In the genomic region with DNA sequence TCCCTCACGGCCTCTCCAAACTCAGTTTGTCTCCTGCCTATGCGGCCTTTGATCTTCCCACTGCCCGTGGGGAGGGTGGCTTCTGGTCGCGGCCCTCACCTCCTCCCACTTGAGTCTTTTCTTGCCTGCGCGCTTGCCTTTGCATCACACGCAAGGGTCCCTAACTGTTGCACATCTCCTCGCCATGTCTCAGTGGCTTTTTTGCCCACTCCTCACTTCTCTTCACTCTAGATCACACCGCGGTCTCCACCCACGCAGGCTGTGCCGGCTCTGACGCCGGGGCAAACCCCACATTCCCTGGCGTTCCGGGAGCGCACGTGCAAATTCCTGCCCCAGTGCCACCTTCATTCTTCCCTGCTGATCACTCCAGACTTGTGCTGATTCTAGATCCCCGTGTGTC, we compare ENCODE assay signal across 8 mouse cellular contexts. TPM values are rescaled to one million over a fixed set of nuclear protein-coding genes. Genes with fewer than 3 reads are reported as not detected.
A peak's percentile ranks its signal among the peaks of the same experiment; 100 is the strongest.
DNase-seq lines count a peak whose midpoint lies in the region; TF ChIP-seq lines count a peak whose summit lies in the region.

No protein-coding gene starts in this region.

- H3K27me3 ChIP-seq in liver, adult 2 months (ENCODE audit: control insufficient read depth, insufficient read depth, low read length), result no peaks in the 10 kb centered on the region
- no peaks in the 10 kb centered on the region for H3K27me3 ChIP-seq in megakaryocyte, embryonic 14.5 days (replicated peaks)

- H3K9me3 ChIP-seq in megakaryocyte, embryonic 14.5 days, result no peaks in the 10 kb centered on the region

- 0% methylated on average over 20 of the region's 20 CpGs for WGBS in liver, adult 2 months

- no peak for TF ChIP-seq CTCF in liver, adult 2 months (IDR thresholded peaks at IDR 0.05; ENCODE audit: low read depth, low read length)
- no peak for TF ChIP-seq CTCF in bone marrow macrophage, adult 2 months (IDR thresholded peaks at IDR 0.05; ENCODE audit: low read depth, low read length)

- H3K36me3 ChIP-seq in liver, adult 2 months (ENCODE audit: control insufficient read depth, insufficient read depth, low read length), result peaks cover 24% of the 10 kb centered on the region
- H3K36me3 ChIP-seq in megakaryocyte, embryonic 14.5 days (replicated peaks; ENCODE audit: low read length), result peaks cover 55% of the 10 kb centered on the region

- peaks cover 16% of the 10 kb centered on the region; the same call in 1 of the 2 replicates for H3K79me2 ChIP-seq in liver, adult 2 months (ENCODE audit: control insufficient read depth, insufficient read depth, low read length)

- TF ChIP-seq POLR2A in liver, adult 2 months (IDR thresholded peaks at IDR 0.05; ENCODE audit: extremely low read depth, insufficient read depth, low read length), result no peak
- no peak for TF ChIP-seq POLR2A in bone marrow macrophage, adult 2 months (IDR thresholded peaks at IDR 0.05; ENCODE audit: borderline replicate concordance, low read depth, low read length)

- H3K27ac ChIP-seq in liver, adult 2 months (replicated peaks; ENCODE audit: insufficient read depth, low read depth, low read length), result peak overlapping the region; percentile 45
- H3K27ac ChIP-seq in bone marrow macrophage, adult 2 months (ENCODE audit: insufficient read depth, low read depth, low read length), result peak overlapping the region; percentile 7; the same call in 1 of the 2 replicates

- peak; percentile 13 for DNase-seq in liver, adult 2 months (ENCODE audit: extremely low read depth, low read depth, low spot score)
- DNase-seq in liver, result no peak
- peak; percentile 28 for DNase-seq in gastrocnemius, postnatal 10 days
- peak; percentile 41 for DNase-seq in kidney, postnatal 14 days
- no peak for DNase-seq in spleen, adult 18-20 months
- DNase-seq in thymus, postnatal 10 days (ENCODE audit: low spot score in 2 of 2), result no peak

- peak overlapping the region; percentile 94 for H3K4me3 ChIP-seq in liver, adult 2 months (ENCODE audit: insufficient read depth, low read depth, low read length)
- peak overlapping the region; percentile 80 for H3K4me3 ChIP-seq in bone marrow macrophage, adult 2 months (ENCODE audit: insufficient read depth, low read length)
- peak overlapping the region; percentile 99 for H3K4me3 ChIP-seq in megakaryocyte, embryonic 14.5 days (replicated peaks)

- H3K9ac ChIP-seq in liver, adult 2 months (ENCODE audit: low read depth, low read length), result peak overlapping the region; percentile 89

- peaks cover 6% of the 10 kb centered on the region for H3K4me1 ChIP-seq in liver, adult 2 months (ENCODE audit: control insufficient read depth, insufficient read depth, low read length)
- peaks cover 12% of the 10 kb centered on the region for H3K4me1 ChIP-seq in bone marrow macrophage, adult 2 months (ENCODE audit: control insufficient read depth, insufficient read depth, low read length)
- H3K4me1 ChIP-seq in megakaryocyte, embryonic 14.5 days, result peaks cover 56% of the 10 kb centered on the region

RNA-seq across cellular contexts. Expression of a gene that starts 0.5 kb away (rescaled TPM):
- 9.9 and 11.3 TPM in 2 replicates for total RNA-seq in liver, adult 2 months (2014; rRNA removed)
- polyA plus RNA-seq in liver, adult 2 months (2012; rRNA removed), result 7.4 and 10.8 TPM in 2 replicates
- 16.6 and 17.3 TPM in 2 replicates for polyA plus RNA-seq in bone marrow macrophage, adult 2 months (2012; ENCODE audit: insufficient read depth, insufficient read length, missing spikeins)
- total RNA-seq in gastrocnemius, postnatal 10 days (2021), result 10 to 100 TPM; 15.8 to 18.8 TPM
- 2.1 and 4.5 TPM in 2 replicates for polyA plus RNA-seq in megakaryocyte, embryonic 14.5 days (2012; ENCODE audit: insufficient read depth, low replicate concordance)

RNA-seq across cellular contexts. Expression of a gene that starts 0.6 kb away (rescaled TPM):
- 4.3 and 5.3 TPM in 2 replicates for total RNA-seq in liver, adult 2 months (2014; rRNA removed)
- 2.1 and 2.4 TPM in 2 replicates for polyA plus RNA-seq in liver, adult 2 months (2012; rRNA removed)
- polyA plus RNA-seq in bone marrow macrophage, adult 2 months (2012; ENCODE audit: insufficient read depth, insufficient read length, missing spikeins), result 13.7 and 14.4 TPM in 2 replicates
- total RNA-seq in gastrocnemius, postnatal 10 days (2021), result 10 to 100 TPM; 13.7 to 14.9 TPM
- polyA plus RNA-seq in megakaryocyte, embryonic 14.5 days (2012; ENCODE audit: insufficient read depth, low replicate concordance), result 0.35 and 1.6 TPM in 2 replicates

RNA-seq across cellular contexts. Expression of a gene that starts 42.2 kb away (rescaled TPM):
- total RNA-seq in liver, adult 2 months (2014; rRNA removed), result 25.3 and 26.4 TPM in 2 replicates
- 35.8 and 63.0 TPM in 2 replicates for polyA plus RNA-seq in liver, adult 2 months (2012; rRNA removed)
- polyA plus RNA-seq in bone marrow macrophage, adult 2 months (2012; ENCODE audit: insufficient read depth, insufficient read length, missing spikeins), result 126 and 134 TPM in 2 replicates
- total RNA-seq in gastrocnemius, postnatal 10 days (2021), result 10 to 100 TPM; 44.9 to 59.2 TPM
- polyA plus RNA-seq in megakaryocyte, embryonic 14.5 days (2012; ENCODE audit: insufficient read depth, low replicate concordance), result 65.9 and 69.9 TPM in 2 replicates

RNA-seq across cellular contexts. Expression of a gene that starts 44.8 kb away (rescaled TPM):
- 31.6 and 34.4 TPM in 2 replicates for total RNA-seq in liver, adult 2 months (2014; rRNA removed)
- polyA plus RNA-seq in liver, adult 2 months (2012; rRNA removed), result 25.2 and 25.3 TPM in 2 replicates
- polyA plus RNA-seq in bone marrow macrophage, adult 2 months (2012; ENCODE audit: insufficient read depth, insufficient read length, missing spikeins), result 29.9 and 30.7 TPM in 2 replicates
- total RNA-seq in gastrocnemius, postnatal 10 days (2021), result 10 to 100 TPM; 18.5 to 21.8 TPM
- polyA plus RNA-seq in megakaryocyte, embryonic 14.5 days (2012; ENCODE audit: insufficient read depth, low replicate concordance), result 10.9 TPM in 1 of 2 replicates, not detected in the other

RNA-seq across cellular contexts. Expression of a gene that starts 44.8 kb away (rescaled TPM):
- total RNA-seq in liver, adult 2 months (2014; rRNA removed), result 24.6 and 25.5 TPM in 2 replicates
- polyA plus RNA-seq in liver, adult 2 months (2012; rRNA removed), result 229 and 271 TPM in 2 replicates
- polyA plus RNA-seq in bone marrow macrophage, adult 2 months (2012; ENCODE audit: insufficient read depth, insufficient read length, missing spikeins), result 121 and 143 TPM in 2 replicates
- 10 to 100 TPM; 53.6 to 66.6 TPM for total RNA-seq in gastrocnemius, postnatal 10 days (2021)
- 213 and 264 TPM in 2 replicates for polyA plus RNA-seq in megakaryocyte, embryonic 14.5 days (2012; ENCODE audit: insufficient read depth, low replicate concordance)

Comparison
In these comparisons a context has a peak if more than half of its experiments do, and no peak if none do; other contexts are left out.
1. DNase-seq: peak in liver, adult 2 months (single experiment), gastrocnemius, postnatal 10 days (single experiment) and kidney, postnatal 14 days (single experiment); none in liver (single experiment), spleen, adult 18-20 months (0 of 2) and thymus, postnatal 10 days (0 of 2).
2. Peak in every context shown above with its lines, with median percentiles within 50 percentile points of each other: H3K4me3 ChIP-seq.